Mouse (Mus musculus): ENCODE measurements around the gene Ccdc120. TPM values are rescaled to one million over a fixed set of nuclear protein-coding genes. Genes with fewer than 3 reads are reported as not detected.
A peak's percentile ranks its signal among the peaks of the same experiment; 100 is the strongest.

The Ccdc120 gene
- polyA plus RNA-seq, 1 experiment, result 28.9 TPM

DNA sequence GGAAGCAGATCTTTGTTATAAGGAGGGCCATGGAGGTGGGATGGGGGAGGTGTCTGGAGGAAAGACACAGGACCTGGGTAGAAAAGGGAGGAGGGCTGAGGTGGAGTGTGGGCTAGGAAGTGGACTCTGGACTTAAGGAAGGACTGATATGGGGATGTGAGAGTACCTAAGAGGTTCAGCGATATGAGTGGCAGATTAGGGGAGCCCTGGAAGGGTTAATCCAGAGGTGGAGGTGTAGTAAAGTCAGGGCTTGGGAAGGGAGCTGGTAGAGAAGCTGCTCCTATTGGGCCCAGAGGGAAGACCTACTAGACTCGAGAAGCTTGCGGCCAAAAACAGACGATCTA lies 21.8 kb downstream of the Ccdc120 start:
- Histone ChIP-seq H3K27ac (ENCODE audit: insufficient read depth, low read length) (peak overlapping the region; percentile 59; the same call in 1 of the 2 replicates), H3K4me3 (ENCODE audit: low read depth, low read length) (peak overlapping the region; percentile 92), H3K4me1 (ENCODE audit: control insufficient read depth, insufficient read depth, low read length) (peaks cover 2% of the 10 kb centered on the region), H3K9me3 (replicated peaks; ENCODE audit: control insufficient read depth, insufficient read depth, low read length, poor library complexity, severe bottlenecking) (no peaks in the 10 kb centered on the region), H3K36me3 (ENCODE audit: control insufficient read depth, insufficient read depth, low read length, poor library complexity, severe bottlenecking) (no peaks in the 10 kb centered on the region; the same call in 1 of the 2 replicates), H3K9ac (ENCODE audit: low read depth, poor library complexity, severe bottlenecking) (peak overlapping the region; percentile 62), H3K27me3 (ENCODE audit: control insufficient read depth, insufficient read depth, low read length, poor library complexity, severe bottlenecking) (no peaks in the 10 kb centered on the region)
- no peak for TF ChIP-seq CTCF (IDR thresholded peaks at IDR 0.05; ENCODE audit: low read depth, low read length)
- TF ChIP-seq POLR2A (IDR thresholded peaks at IDR 0.05; ENCODE audit: insufficient read depth, low read length), result no peak
- TF ChIP-seq EP300 (IDR thresholded peaks at IDR 0.05; ENCODE audit: insufficient read depth, low read depth, low read length), result no peak

DNA sequence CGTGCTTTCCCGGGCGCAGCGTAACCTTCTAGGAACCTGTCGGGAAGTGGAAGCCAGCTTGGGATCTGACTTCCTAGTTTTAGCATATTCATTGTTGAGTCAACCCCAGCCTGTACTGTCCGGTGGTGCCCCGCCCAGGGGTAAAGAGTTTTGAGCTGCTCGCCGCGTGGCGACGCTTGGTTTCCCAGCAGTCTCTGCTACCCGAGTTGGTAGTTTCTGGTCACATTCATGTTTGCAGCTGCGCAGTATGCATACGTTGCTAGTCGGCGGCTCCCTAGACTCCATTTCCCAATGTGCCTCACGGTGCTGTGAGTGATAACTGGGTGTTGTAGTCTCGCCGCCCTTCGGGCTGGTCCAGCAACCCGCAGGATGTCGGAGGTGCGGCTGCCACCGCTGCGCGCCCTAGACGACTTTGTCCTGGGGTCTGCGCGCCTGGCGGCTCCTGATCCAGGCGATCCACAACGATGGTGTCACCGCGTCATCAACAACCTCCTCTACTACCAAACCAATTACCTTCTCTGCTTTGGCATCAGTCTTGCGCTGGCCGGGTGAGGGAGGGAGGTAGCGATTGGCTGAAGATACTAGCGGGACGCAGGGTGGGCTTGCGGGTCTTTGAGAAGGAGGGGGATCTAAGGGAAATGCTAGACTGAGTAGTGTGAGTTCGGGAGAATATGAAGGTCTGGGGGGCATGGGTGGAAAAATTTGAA lies 22.3 kb downstream of the Ccdc120 start, which contains the start of gene Praf2:
Gene Praf2 (plus strand): TSS at position 225 of the 707 bp plus-strand sequence.
- TF ChIP-seq EP300 (IDR thresholded peaks at IDR 0.05; ENCODE audit: insufficient read depth, low read depth, low read length), result no peak
- no peaks in the 10 kb centered on the region; the same call in 1 of the 2 replicates for H3K36me3 ChIP-seq (ENCODE audit: control insufficient read depth, insufficient read depth, low read length, poor library complexity, severe bottlenecking)
- peaks cover 2% of the 10 kb centered on the region for H3K4me1 ChIP-seq (ENCODE audit: control insufficient read depth, insufficient read depth, low read length)
- no peaks in the 10 kb centered on the region for H3K27me3 ChIP-seq (ENCODE audit: control insufficient read depth, insufficient read depth, low read length, poor library complexity, severe bottlenecking)
- peak within 1 kb of the TSS; percentile 89 for H3K27ac ChIP-seq (ENCODE audit: insufficient read depth, low read length)
- H3K4me3 ChIP-seq (ENCODE audit: low read depth, low read length), result peak within 1 kb of the TSS; percentile 92
- no peaks in the 10 kb centered on the region for H3K9me3 ChIP-seq (replicated peaks; ENCODE audit: control insufficient read depth, insufficient read depth, low read length, poor library complexity, severe bottlenecking)
- peak within 1 kb of the TSS; percentile 62 for H3K9ac ChIP-seq (ENCODE audit: low read depth, poor library complexity, severe bottlenecking)

DNA sequence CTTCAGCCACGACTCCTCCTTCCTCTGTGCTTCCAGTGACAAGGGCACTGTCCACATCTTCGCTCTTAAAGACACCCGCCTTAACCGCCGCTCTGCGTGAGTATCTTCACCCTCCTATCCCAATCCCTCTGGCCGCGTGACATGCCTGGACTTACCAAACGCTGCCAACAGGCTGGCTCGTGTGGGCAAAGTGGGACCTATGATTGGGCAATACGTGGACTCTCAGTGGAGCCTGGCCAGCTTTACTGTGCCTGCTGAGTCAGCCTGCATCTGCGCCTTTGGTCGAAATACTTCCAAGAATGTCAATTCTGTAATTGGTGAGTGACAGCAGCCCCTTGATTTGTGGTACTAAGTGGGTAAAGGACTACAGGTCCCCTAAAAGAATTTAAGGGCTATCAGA lies 23.5 kb downstream of the Ccdc120 start:
- Histone ChIP-seq H3K9ac (ENCODE audit: low read depth, poor library complexity, severe bottlenecking) (no peak overlapping the region), H3K27ac (ENCODE audit: insufficient read depth, low read length) (peak overlapping the region; percentile 20; the same call in 1 of the 2 replicates), H3K4me3 (ENCODE audit: low read depth, low read length) (no peak overlapping the region), H3K36me3 (ENCODE audit: control insufficient read depth, insufficient read depth, low read length, poor library complexity, severe bottlenecking) (no peaks in the 10 kb centered on the region; the same call in 1 of the 2 replicates), H3K9me3 (replicated peaks; ENCODE audit: control insufficient read depth, insufficient read depth, low read length, poor library complexity, severe bottlenecking) (no peaks in the 10 kb centered on the region), H3K4me1 (ENCODE audit: control insufficient read depth, insufficient read depth, low read length) (peaks cover 2% of the 10 kb centered on the region), H3K27me3 (ENCODE audit: control insufficient read depth, insufficient read depth, low read length, poor library complexity, severe bottlenecking) (no peaks in the 10 kb centered on the region)
- no peak for TF ChIP-seq EP300 (IDR thresholded peaks at IDR 0.05; ENCODE audit: insufficient read depth, low read depth, low read length)
- TF ChIP-seq CTCF (IDR thresholded peaks at IDR 0.05; ENCODE audit: low read depth, low read length), result no peak
- TF ChIP-seq POLR2A (IDR thresholded peaks at IDR 0.05; ENCODE audit: insufficient read depth, low read length), result no peak

DNA sequence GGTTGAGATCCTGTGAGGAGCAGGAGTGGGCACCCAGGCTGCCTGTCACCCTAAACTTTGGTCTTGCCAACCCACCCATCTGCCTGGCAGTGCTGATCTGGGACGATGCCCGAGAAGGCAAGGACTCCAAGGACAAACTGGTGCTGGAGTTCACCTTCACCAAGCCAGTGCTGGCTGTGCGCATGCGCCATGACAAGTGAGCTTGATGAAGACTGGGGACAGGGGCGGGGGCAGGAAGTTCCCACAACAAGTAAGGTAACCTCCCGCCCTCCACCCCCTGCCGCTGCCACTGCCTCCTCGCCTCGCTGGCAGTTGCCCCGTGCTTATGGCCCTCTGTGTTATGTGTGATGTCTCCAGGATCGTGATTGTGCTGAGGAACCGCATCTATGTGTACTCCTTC lies 24.9 kb downstream of the Ccdc120 start:
- no peak for TF ChIP-seq POLR2A (IDR thresholded peaks at IDR 0.05; ENCODE audit: insufficient read depth, low read length)
- TF ChIP-seq EP300 (IDR thresholded peaks at IDR 0.05; ENCODE audit: insufficient read depth, low read depth, low read length), result no peak
- TF ChIP-seq CTCF (IDR thresholded peaks at IDR 0.05; ENCODE audit: low read depth, low read length), result no peak
- Histone ChIP-seq H3K27ac (ENCODE audit: insufficient read depth, low read length) (no peak overlapping the region; the same call in 1 of the 2 replicates), H3K36me3 (ENCODE audit: control insufficient read depth, insufficient read depth, low read length, poor library complexity, severe bottlenecking) (no peaks in the 10 kb centered on the region; the same call in 1 of the 2 replicates), H3K4me1 (ENCODE audit: control insufficient read depth, insufficient read depth, low read length) (peaks cover 2% of the 10 kb centered on the region), H3K9me3 (replicated peaks; ENCODE audit: control insufficient read depth, insufficient read depth, low read length, poor library complexity, severe bottlenecking) (no peaks in the 10 kb centered on the region), H3K27me3 (ENCODE audit: control insufficient read depth, insufficient read depth, low read length, poor library complexity, severe bottlenecking) (no peaks in the 10 kb centered on the region), H3K4me3 (ENCODE audit: low read depth, low read length) (0 out of 2 replicates have a peak overlapping the region, but pooled peaks have one; percentile 25), H3K9ac (ENCODE audit: low read depth, poor library complexity, severe bottlenecking) (no peak overlapping the region)

DNA sequence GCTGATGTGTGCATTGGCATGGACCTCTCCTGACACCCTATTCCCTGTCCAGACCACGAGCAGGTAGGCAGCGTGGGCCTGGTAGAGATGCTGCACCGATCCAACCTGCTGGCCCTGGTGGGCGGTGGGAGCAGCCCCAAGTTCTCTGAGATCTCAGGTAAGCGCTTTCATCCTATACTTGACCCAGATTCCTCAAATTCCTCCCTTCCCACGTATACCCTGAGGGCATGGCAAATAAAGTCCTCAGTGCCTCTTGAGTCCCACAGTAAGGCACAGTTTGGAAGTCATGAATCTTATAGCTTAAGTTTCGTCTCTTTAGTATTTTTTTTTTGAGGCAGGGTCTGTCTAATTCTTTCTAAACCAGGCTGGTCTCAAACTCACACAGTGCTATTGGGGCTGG lies 26.6 kb downstream of the Ccdc120 start:
- Histone ChIP-seq H3K36me3 (ENCODE audit: control insufficient read depth, insufficient read depth, low read length, poor library complexity, severe bottlenecking) (no peaks in the 10 kb centered on the region; the same call in 1 of the 2 replicates), H3K27ac (ENCODE audit: insufficient read depth, low read length) (peak overlapping the region; percentile 98; the same call in 1 of the 2 replicates), H3K9me3 (replicated peaks; ENCODE audit: control insufficient read depth, insufficient read depth, low read length, poor library complexity, severe bottlenecking) (no peaks in the 10 kb centered on the region), H3K4me3 (ENCODE audit: low read depth, low read length) (no peak overlapping the region), H3K9ac (ENCODE audit: low read depth, poor library complexity, severe bottlenecking) (no peak overlapping the region), H3K4me1 (ENCODE audit: control insufficient read depth, insufficient read depth, low read length) (peaks cover 2% of the 10 kb centered on the region), H3K27me3 (ENCODE audit: control insufficient read depth, insufficient read depth, low read length, poor library complexity, severe bottlenecking) (no peaks in the 10 kb centered on the region)
- no peak for TF ChIP-seq POLR2A (IDR thresholded peaks at IDR 0.05; ENCODE audit: insufficient read depth, low read length)

DNA sequence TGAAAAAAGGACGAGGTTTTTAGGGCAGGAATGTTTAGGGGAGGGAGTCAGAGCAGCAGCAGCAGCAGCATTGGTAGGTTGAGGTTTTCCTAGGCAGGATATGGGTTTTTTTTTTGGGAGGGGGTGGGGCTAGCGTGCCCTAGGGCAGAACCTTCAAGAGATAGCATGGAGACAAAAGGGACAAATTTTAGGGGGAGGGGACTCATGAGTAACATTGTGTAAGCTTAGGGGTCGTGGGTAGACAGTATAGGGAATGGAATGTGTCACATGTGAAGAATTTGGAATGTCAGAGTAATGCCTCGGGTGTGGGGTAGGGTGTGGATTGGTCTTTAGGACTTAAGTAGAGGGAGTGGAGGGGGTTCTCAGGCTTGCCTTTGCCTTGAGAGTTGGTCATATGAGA lies 28.0 kb downstream of the Ccdc120 start:
- peak overlapping the region; percentile 100 for H3K4me3 ChIP-seq (ENCODE audit: low read depth, low read length)
- peak overlapping the region; percentile 85 for H3K9ac ChIP-seq (ENCODE audit: low read depth, poor library complexity, severe bottlenecking)
- no peaks in the 10 kb centered on the region for H3K27me3 ChIP-seq (ENCODE audit: control insufficient read depth, insufficient read depth, low read length, poor library complexity, severe bottlenecking)
- TF ChIP-seq EP300 (IDR thresholded peaks at IDR 0.05; ENCODE audit: insufficient read depth, low read depth, low read length) (no peak), POLR2A (IDR thresholded peaks at IDR 0.05; ENCODE audit: insufficient read depth, low read length) (no peak), CTCF (IDR thresholded peaks at IDR 0.05; ENCODE audit: low read depth, low read length) (no peak)
- H3K27ac ChIP-seq (ENCODE audit: insufficient read depth, low read length), result peak overlapping the region; percentile 98
- no peaks in the 10 kb centered on the region for H3K9me3 ChIP-seq (replicated peaks; ENCODE audit: control insufficient read depth, insufficient read depth, low read length, poor library complexity, severe bottlenecking)
- H3K4me1 ChIP-seq (ENCODE audit: control insufficient read depth, insufficient read depth, low read length), result peaks cover under 1% of the 10 kb centered on the region
- no peaks in the 10 kb centered on the region; the same call in 1 of the 2 replicates for H3K36me3 ChIP-seq (ENCODE audit: control insufficient read depth, insufficient read depth, low read length, poor library complexity, severe bottlenecking)

Data from ES-Bruce4 (cell line).